Comparison of ENCODE assay signal across 16 mouse cellular contexts in the genomic region with DNA sequence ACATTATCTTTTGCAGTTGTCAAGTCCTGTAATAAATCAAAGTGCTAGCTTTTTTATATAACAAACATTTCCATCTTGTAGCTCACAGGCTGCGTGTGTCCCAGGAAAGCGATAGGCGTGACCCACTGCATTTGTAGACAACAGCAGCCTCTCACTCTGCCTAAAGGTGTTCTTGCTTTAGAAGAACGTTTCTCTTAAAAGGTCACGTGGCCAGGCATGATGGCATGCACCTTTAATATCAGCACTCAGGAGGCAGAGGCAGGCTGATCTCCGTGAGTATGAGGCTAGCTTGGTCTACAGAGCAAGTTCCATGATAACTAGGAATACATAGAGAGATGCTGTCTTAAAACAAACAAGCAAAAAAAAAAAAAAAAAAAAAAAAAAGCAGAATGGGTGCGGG. TPM values are rescaled to one million over a fixed set of nuclear protein-coding genes. Genes with fewer than 3 reads are reported as not detected.
"Had no signal": no experiment of that assay in that cellular context is flagged by ENCODE, and none has a peak within 500 bp of the region (broad histone marks: within the 10 kb centered on the region; RNA-seq: fewer than 3 reads in every experiment).

No protein-coding gene starts in this region.

- H3K4me1 ChIP-seq: neural tube, embryonic 13.5 days had no signal

- H3K9me3 ChIP-seq: neural tube, embryonic 13.5 days; stomach, embryonic 15.5 days had no signal

- H3K4me2 ChIP-seq: neural tube, embryonic 13.5 days; stomach, embryonic 15.5 days had no signal

- H3K27ac ChIP-seq: neural tube, embryonic 13.5 days; stomach, embryonic 15.5 days; stomach, postnatal 0 days had no signal

- H3K9ac ChIP-seq: neural tube, embryonic 13.5 days; stomach, embryonic 15.5 days had no signal

- H3K36me3 ChIP-seq: neural tube, embryonic 13.5 days; stomach, embryonic 15.5 days had no signal

- DNase-seq: retina, postnatal 1 day; right cerebral cortex, adult 18-20 months; right cerebral cortex, postnatal 14 days; right cerebral cortex, postnatal 25 days; right cerebral cortex, postnatal 4 days; spleen, adult 18-20 months; thymus, adult 18-20 months; thymus, adult 2 months; thymus, postnatal 14 days; thymus, postnatal 25 days; thymus, postnatal 36 days; thymus, postnatal 4 days had no signal

- H3K27me3 ChIP-seq: neural tube, embryonic 13.5 days had no signal

- H3K4me3 ChIP-seq: neural tube, embryonic 13.5 days; stomach, embryonic 15.5 days had no signal

RNA-seq across cellular contexts. Expression of a gene that starts 22.4 kb away (rescaled TPM):
- total RNA-seq: neutrophil, adult 5-6 weeks had no signal
